Mouse (Mus musculus): ENCODE measurements around the gene Cldn22. TPM values are rescaled to one million over a fixed set of nuclear protein-coding genes. Genes with fewer than 3 reads are reported as not detected.

The Cldn22 gene
- total RNA-seq, 2 experiments from 2014 or later: not detected

GRCm38 (mm10) chr8:47825596-47825995 is 1.3 kb downstream of the Cldn22 start:
- no peak for ATAC-seq (replicated peaks; ENCODE audit: poor library complexity, severe bottlenecking)

- no peak for ATAC-seq (replicated peaks; ENCODE audit: poor library complexity, severe bottlenecking)
Observed at GRCm38 (mm10) chr8:47826911-47827310, 2.6 kb downstream of the Cldn22 start.

- ATAC-seq (replicated peaks; ENCODE audit: poor library complexity, severe bottlenecking): no peak
Observed at GRCm38 (mm10) chr8:47832616-47833015, 8.3 kb downstream of the Cldn22 start.

GRCm38 (mm10) chr8:47833944-47834343 is 9.7 kb downstream of the Cldn22 start:
- ATAC-seq (replicated peaks; ENCODE audit: poor library complexity, severe bottlenecking): peak; percentile 81

GRCm38 (mm10) chr8:47843063-47843462 is 18.8 kb downstream of the Cldn22 start:
- no peak for ATAC-seq (replicated peaks; ENCODE audit: poor library complexity, severe bottlenecking)

GRCm38 (mm10) chr8:47843651-47844050 is 19.4 kb downstream of the Cldn22 start:
- ATAC-seq (replicated peaks; ENCODE audit: poor library complexity, severe bottlenecking): no peak

- ATAC-seq (replicated peaks; ENCODE audit: poor library complexity, severe bottlenecking): no peak
Observed at GRCm38 (mm10) chr8:47845956-47846355, 21.7 kb downstream of the Cldn22 start.

- ATAC-seq (replicated peaks; ENCODE audit: poor library complexity, severe bottlenecking): no peak
Observed at GRCm38 (mm10) chr8:47847161-47847560, 22.9 kb downstream of the Cldn22 start.

- ATAC-seq (replicated peaks; ENCODE audit: poor library complexity, severe bottlenecking): no peak
Observed at GRCm38 (mm10) chr8:47847931-47848330, 23.6 kb downstream of the Cldn22 start.

- ATAC-seq (replicated peaks; ENCODE audit: poor library complexity, severe bottlenecking): no peak
Observed at GRCm38 (mm10) chr8:47849842-47850241, 25.6 kb downstream of the Cldn22 start.

- peak; percentile 79 for ATAC-seq (replicated peaks; ENCODE audit: poor library complexity, severe bottlenecking)
Observed at GRCm38 (mm10) chr8:47851824-47852502, 27.7 kb downstream of the Cldn22 start.

GRCm38 (mm10) chr8:47852737-47853136 is 28.5 kb downstream of the Cldn22 start:
- ATAC-seq (replicated peaks; ENCODE audit: poor library complexity, severe bottlenecking): no peak

- ATAC-seq (replicated peaks; ENCODE audit: poor library complexity, severe bottlenecking): no peak
Observed at GRCm38 (mm10) chr8:47853356-47853755, 29.1 kb downstream of the Cldn22 start.

GRCm38 (mm10) chr8:47859259-47859658 is 35.0 kb downstream of the Cldn22 start:
- ATAC-seq (replicated peaks; ENCODE audit: poor library complexity, severe bottlenecking): no peak

GRCm38 (mm10) chr8:47866568-47866967 is 42.3 kb downstream of the Cldn22 start:
- no peak for ATAC-seq (replicated peaks; ENCODE audit: poor library complexity, severe bottlenecking)

- ATAC-seq (replicated peaks; ENCODE audit: poor library complexity, severe bottlenecking): peak; percentile 95
Observed at GRCm38 (mm10) chr8:47867067-47867466, 42.8 kb downstream of the Cldn22 start.

- peak; percentile 89 for ATAC-seq (replicated peaks; ENCODE audit: poor library complexity, severe bottlenecking)
Observed at GRCm38 (mm10) chr8:47872361-47873107, 48.3 kb downstream of the Cldn22 start.

- no peak for ATAC-seq (replicated peaks; ENCODE audit: poor library complexity, severe bottlenecking)
Observed at GRCm38 (mm10) chr8:47874497-47875178, 50.4 kb downstream of the Cldn22 start.

All from granulocyte monocyte progenitor cell, adult 5-6 weeks (primary cell).